Comparison of ENCODE assay signal across 35 mouse cellular contexts in the genomic region with DNA sequence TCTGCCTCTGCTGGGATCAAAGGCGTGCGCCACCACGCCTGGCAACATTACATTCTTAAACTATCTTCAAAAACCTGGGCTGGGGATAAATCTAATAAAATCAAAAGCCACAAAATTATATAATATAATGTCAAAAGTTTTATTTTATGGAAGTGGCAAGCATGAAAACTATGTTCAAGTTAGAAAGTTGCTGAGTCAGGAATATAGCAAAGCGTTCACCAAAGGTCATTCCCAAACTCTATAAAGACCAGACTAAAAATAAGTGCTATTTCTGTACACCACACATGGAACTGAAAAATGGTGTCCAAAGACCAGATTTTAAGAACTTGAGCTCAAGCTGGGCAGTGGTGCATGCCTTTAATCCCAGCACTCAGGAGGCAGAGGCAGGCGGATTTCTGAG.
"Had no signal": no experiment of that assay in that cellular context is flagged by ENCODE, and none has a peak within 500 bp of the region (broad histone marks: within the 10 kb centered on the region; RNA-seq: fewer than 3 reads in every experiment).

No protein-coding gene starts in this region.

- H3K4me2 ChIP-seq: heart, embryonic 11.5 days; heart, embryonic 12.5 days; heart, embryonic 13.5 days; heart, embryonic 15.5 days; hindbrain, embryonic 12.5 days; hindbrain, embryonic 13.5 days; hindbrain, embryonic 14.5 days; hindbrain, embryonic 15.5 days; intestine, embryonic 15.5 days; kidney, embryonic 15.5 days had no signal

- ATAC-seq: hindbrain, embryonic 16.5 days; hindbrain, postnatal 0 days; inflammation-experienced regulatory T-cells, adult 6 months; intestine, embryonic 15.5 days; intestine, embryonic 16.5 days; intestine, postnatal 0 days had no signal

- DNase-seq: heart, postnatal 10 days; heart, postnatal 14 days; heart, postnatal 36 days; heart, postnatal 4 days; kidney, adult 11 months; kidney, adult 18-20 months; kidney, adult 2 months; kidney, adult 8-10 months; kidney, adult 9 months; kidney, postnatal 10 days; kidney, postnatal 14 days; kidney, postnatal 25 days; kidney, postnatal 36 days; kidney, postnatal 4 days; layer of hippocampus, adult 9-11 months; layer of hippocampus, postnatal 36 days had no signal

- H3K27ac ChIP-seq: heart, embryonic 10.5 days; heart, embryonic 13.5 days; heart, embryonic 15.5 days; hindbrain, embryonic 10.5 days; hindbrain, embryonic 12.5 days; hindbrain, embryonic 13.5 days; hindbrain, embryonic 14.5 days; hindbrain, embryonic 15.5 days; hindbrain, postnatal 0 days; intestine, embryonic 15.5 days; kidney, embryonic 15.5 days; kidney, postnatal 0 days; layer of hippocampus, adult 2 months had no signal

- H3K9ac ChIP-seq: heart, embryonic 12.5 days; heart, embryonic 13.5 days; heart, embryonic 15.5 days; hindbrain, embryonic 12.5 days; hindbrain, embryonic 13.5 days; hindbrain, embryonic 14.5 days; hindbrain, embryonic 15.5 days; intestine, embryonic 15.5 days; kidney, embryonic 15.5 days had no signal

- H3K27me3 ChIP-seq: heart, embryonic 12.5 days; heart, embryonic 13.5 days; heart, embryonic 15.5 days; hindbrain, embryonic 12.5 days; hindbrain, embryonic 13.5 days; hindbrain, embryonic 15.5 days; intestine, embryonic 15.5 days; kidney, embryonic 15.5 days had no signal

- H3K4me1 ChIP-seq: heart, embryonic 10.5 days; heart, embryonic 12.5 days; heart, embryonic 13.5 days; heart, embryonic 15.5 days; hindbrain, embryonic 10.5 days; hindbrain, embryonic 12.5 days; hindbrain, embryonic 13.5 days; hindbrain, embryonic 15.5 days; intestine, embryonic 15.5 days; kidney, embryonic 15.5 days had no signal

- H3K4me3 ChIP-seq: heart, embryonic 10.5 days; heart, embryonic 12.5 days; heart, embryonic 13.5 days; heart, embryonic 15.5 days; hindbrain, embryonic 10.5 days; hindbrain, embryonic 12.5 days; hindbrain, embryonic 13.5 days; hindbrain, embryonic 15.5 days; intestine, embryonic 15.5 days; kidney, embryonic 15.5 days; layer of hippocampus, adult 2 months had no signal

- H3K9me3 ChIP-seq: heart, embryonic 10.5 days; heart, embryonic 12.5 days; heart, embryonic 13.5 days; heart, embryonic 15.5 days; hindbrain, embryonic 13.5 days; hindbrain, embryonic 15.5 days; intestine, embryonic 15.5 days; kidney, embryonic 15.5 days had no signal
